Mouse (Mus musculus) midbrain, embryonic 10.5 days (tissue): ENCODE results near the gene Atp2b2. TPM values are rescaled to one million over a fixed set of nuclear protein-coding genes. Genes with fewer than 3 reads are reported as not detected.

Experiments
- DNase-seq: peaks from one replicate; pipeline ENCODE4 v3.0.0-alpha.2; 2017; ENCODE audit warnings: low spot score
- H3K27ac ChIP-seq: fragments of 300-500 bp; sonication (generic); replicated peaks from 2 replicates; pipeline ENCODE4 v1.5.1; 2016; ENCODE audit warnings: mild to moderate bottlenecking
- H3K27me3 ChIP-seq: fragments of 300-500 bp; sonication (generic); 2 replicates; pipeline ENCODE4 v1.6.1; 2016; ENCODE audit warnings: low read depth, mild to moderate bottlenecking; ENCODE audit not compliant: poor library complexity, severe bottlenecking
- H3K36me3 ChIP-seq: fragments of 300-500 bp; sonication (generic); 2 replicates; pipeline ENCODE4 v1.6.1; 2016; ENCODE audit warnings: mild to moderate bottlenecking, moderate library complexity
- H3K4me1 ChIP-seq: fragments of 300-500 bp; sonication (generic); 2 replicates; pipeline ENCODE4 v1.6.1; 2016
- H3K4me3 ChIP-seq: fragments of 300-500 bp; sonication (generic); 2 replicates; pipeline ENCODE4 v1.5.1; 2016; ENCODE audit warnings: mild to moderate bottlenecking, moderate library complexity
- H3K9me3 ChIP-seq: fragments of 300-500 bp; sonication (generic); replicated peaks from 2 replicates; pipeline ENCODE4 v1.6.1; 2016; ENCODE audit warnings: mild to moderate bottlenecking
- WGBS: fragments of 180-500 bp; shearing (Covaris S2); methylation state at CpG from one replicate; pipeline ENCODE4 v1.1.7; 2016; 5-methylcytosine and 5-hydroxymethylcytosine counted together
- polyA plus RNA-seq: library from polyadenylated mRNA; unstranded; fragments of >200 nt; fragmentation: Nextera tagmentation; extraction: Ambion mirVana; gene quantifications from 2 replicates; pipeline ENCODE4 v1.2.1, GENCODE M21; 2016

Gene Atp2b2
- polyA plus RNA-seq, 1 experiment from 2014 or later = 1.1 TPM

GRCm38 (mm10) chr6:114000928-114001327 lies 41.5 kb downstream of the Atp2b2 start:
- Histone ChIP-seq H3K9me3 (no peaks in the 10 kb centered on the region), H3K4me1 (no peaks in the 10 kb centered on the region), H3K36me3 (no peaks in the 10 kb centered on the region), H3K27ac (no peak overlapping the region), H3K27me3 (no peaks in the 10 kb centered on the region), H3K4me3 (no peak overlapping the region)
- DNase-seq = no peak
- WGBS = 76% methylated on average over 6 of the region's 6 CpGs

- Histone ChIP-seq H3K27me3 (no peaks in the 10 kb centered on the region), H3K4me1 (no peaks in the 10 kb centered on the region), H3K36me3 (no peaks in the 10 kb centered on the region), H3K9me3 (no peaks in the 10 kb centered on the region), H3K27ac (no peak overlapping the region), H3K4me3 (no peak overlapping the region)
- WGBS = 71% methylated on average over 7 of the region's 7 CpGs
- no peak for DNase-seq
Observed at GRCm38 (mm10) chr6:114000304-114000703, 42.1 kb downstream of the Atp2b2 start.

- WGBS = 88% methylated on average over 2 of the region's 2 CpGs
- Histone ChIP-seq H3K27ac (no peak overlapping the region), H3K4me1 (no peaks in the 10 kb centered on the region), H3K4me3 (no peak overlapping the region), H3K36me3 (no peaks in the 10 kb centered on the region), H3K9me3 (no peaks in the 10 kb centered on the region), H3K27me3 (no peaks in the 10 kb centered on the region)
- DNase-seq = no peak
Observed at GRCm38 (mm10) chr6:113998413-113998812, 44.0 kb downstream of the Atp2b2 start.

GRCm38 (mm10) chr6:113994176-113994575 lies 48.2 kb downstream of the Atp2b2 start:
- Histone ChIP-seq H3K27ac (no peak overlapping the region), H3K9me3 (no peaks in the 10 kb centered on the region), H3K36me3 (no peaks in the 10 kb centered on the region), H3K4me3 (no peak overlapping the region), H3K4me1 (0 out of 2 replicates have a peak, but pooled peaks cover 5% of the 10 kb centered on the region), H3K27me3 (no peaks in the 10 kb centered on the region)
- DNase-seq = no peak
- WGBS = 90% methylated on average over 5 of the region's 5 CpGs

GRCm38 (mm10) chr6:113992101-113992500 lies 50.3 kb downstream of the Atp2b2 start:
- Histone ChIP-seq H3K27me3 (peaks cover 10% of the 10 kb centered on the region), H3K9me3 (no peaks in the 10 kb centered on the region), H3K4me3 (no peak overlapping the region), H3K27ac (no peak overlapping the region), H3K4me1 (0 out of 2 replicates have a peak, but pooled peaks cover 5% of the 10 kb centered on the region), H3K36me3 (no peaks in the 10 kb centered on the region)
- DNase-seq = no peak
- WGBS = 73% methylated on average over 2 of the region's 2 CpGs

GRCm38 (mm10) chr6:113991482-113991881 lies 50.9 kb downstream of the Atp2b2 start:
- 57% methylated on average over 11 of the region's 11 CpGs for WGBS
- DNase-seq = no peak
- H3K27me3 ChIP-seq = peaks cover 15% of the 10 kb centered on the region

GRCm38 (mm10) chr6:113990044-113990443 lies 52.4 kb downstream of the Atp2b2 start:
- WGBS = 17% methylated on average over 1 of the region's 1 CpGs
- peaks cover 21% of the 10 kb centered on the region for H3K4me1 ChIP-seq
- peaks cover 18% of the 10 kb centered on the region for H3K27me3 ChIP-seq
- no peak for DNase-seq
- H3K9me3 ChIP-seq = no peaks in the 10 kb centered on the region
- no peaks in the 10 kb centered on the region for H3K36me3 ChIP-seq
- no peak overlapping the region for H3K27ac ChIP-seq
- H3K4me3 ChIP-seq = no peak overlapping the region

More at GRCm38 (mm10) chr6:113991482-113991881, 50.9 kb downstream of the Atp2b2 start:
- Histone ChIP-seq H3K36me3 (no peaks in the 10 kb centered on the region), H3K4me1 (peaks cover 7% of the 10 kb centered on the region; the same call in 1 of the 2 replicates), H3K9me3 (no peaks in the 10 kb centered on the region), H3K27ac (0 out of 2 replicates have a peak overlapping the region, but pooled peaks have one; percentile 23), H3K4me3 (no peak overlapping the region)

- 88% methylated on average over 2 of the region's 2 CpGs for WGBS
- peaks cover 30% of the 10 kb centered on the region for H3K4me1 ChIP-seq
- no peak overlapping the region for H3K27ac ChIP-seq
- H3K9me3 ChIP-seq = no peaks in the 10 kb centered on the region
- no peak for DNase-seq
- peaks cover 33% of the 10 kb centered on the region for H3K27me3 ChIP-seq
- no peak overlapping the region for H3K4me3 ChIP-seq
- H3K36me3 ChIP-seq = no peaks in the 10 kb centered on the region
Observed at GRCm38 (mm10) chr6:113988521-113988920, 53.9 kb downstream of the Atp2b2 start.

GRCm38 (mm10) chr6:113986671-113987070 lies 55.7 kb downstream of the Atp2b2 start:
- no peak for DNase-seq
- peaks cover 35% of the 10 kb centered on the region for H3K27me3 ChIP-seq
- no peak overlapping the region for H3K4me3 ChIP-seq
- no peak overlapping the region for H3K27ac ChIP-seq
- peaks cover 30% of the 10 kb centered on the region for H3K4me1 ChIP-seq
- no peaks in the 10 kb centered on the region for H3K36me3 ChIP-seq
- 78% methylated on average over 4 of the region's 4 CpGs for WGBS
- no peaks in the 10 kb centered on the region for H3K9me3 ChIP-seq

- Histone ChIP-seq H3K4me3 (no peak overlapping the region), H3K27me3 (peaks cover 3% of the 10 kb centered on the region), H3K9me3 (no peaks in the 10 kb centered on the region), H3K4me1 (no peaks in the 10 kb centered on the region), H3K36me3 (no peaks in the 10 kb centered on the region), H3K27ac (no peak overlapping the region)
- DNase-seq = no peak
- WGBS = 88% methylated on average over 8 of the region's 8 CpGs
Observed at GRCm38 (mm10) chr6:113978673-113979072, 63.7 kb downstream of the Atp2b2 start.

- H3K27ac ChIP-seq = no peak overlapping the region
- 86% methylated on average over 5 of the region's 5 CpGs for WGBS
- H3K9me3 ChIP-seq = no peaks in the 10 kb centered on the region
- H3K27me3 ChIP-seq = no peaks in the 10 kb centered on the region
- H3K4me3 ChIP-seq = no peak overlapping the region
- DNase-seq = no peak
- no peaks in the 10 kb centered on the region for H3K4me1 ChIP-seq
- H3K36me3 ChIP-seq = no peaks in the 10 kb centered on the region
Observed at GRCm38 (mm10) chr6:113978091-113978650, 64.2 kb downstream of the Atp2b2 start.

- Histone ChIP-seq H3K27me3 (0 out of 2 replicates have a peak, but pooled peaks cover 2% of the 10 kb centered on the region), H3K4me3 (no peak overlapping the region), H3K4me1 (peaks cover 19% of the 10 kb centered on the region), H3K9me3 (no peaks in the 10 kb centered on the region), H3K27ac (no peak overlapping the region), H3K36me3 (no peaks in the 10 kb centered on the region)
- 78% methylated on average over 2 of the region's 2 CpGs for WGBS
- DNase-seq = no peak
Observed at GRCm38 (mm10) chr6:113970900-113971299, 71.5 kb downstream of the Atp2b2 start.

- H3K27me3 ChIP-seq = 0 out of 2 replicates have a peak, but pooled peaks cover 2% of the 10 kb centered on the region
- no peak for DNase-seq
- WGBS = 54% methylated on average over 9 of the region's 9 CpGs
- no peak overlapping the region for H3K4me3 ChIP-seq
- H3K36me3 ChIP-seq = no peaks in the 10 kb centered on the region
- H3K4me1 ChIP-seq = peaks cover 24% of the 10 kb centered on the region
- no peak overlapping the region for H3K27ac ChIP-seq
- no peaks in the 10 kb centered on the region for H3K9me3 ChIP-seq
Observed at GRCm38 (mm10) chr6:113970464-113970863, 71.9 kb downstream of the Atp2b2 start.
